Mouse (Mus musculus): ENCODE measurements around the gene 4930435E12Rik.
"Not testable (repeated sequence)": the region's sequence is repeated elsewhere in the genome, so short reads cannot be mapped to it uniquely, and the experiment has no call there.

4930435E12Rik gene

DNA sequence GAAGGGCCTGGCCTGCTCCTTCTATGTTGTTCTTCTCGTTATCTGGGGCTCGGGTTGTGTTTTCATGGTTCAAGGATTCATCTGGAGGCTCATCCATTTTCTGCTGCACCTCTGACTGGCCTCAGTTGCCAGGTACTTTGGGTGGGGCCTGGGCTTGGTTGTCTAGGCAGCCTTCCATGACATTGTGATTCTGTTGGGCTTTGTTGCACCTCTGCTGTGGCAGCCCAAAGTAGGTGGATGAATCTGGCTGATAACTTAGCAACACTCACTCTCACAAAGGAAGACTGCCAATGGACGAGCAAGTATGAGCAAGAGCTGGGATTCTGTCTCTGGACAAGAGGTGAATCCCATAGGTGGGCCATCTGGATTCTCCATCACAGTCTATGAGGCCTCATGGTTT, at the start of gene 4930435E12Rik:
Gene 4930435E12Rik (minus strand): TSS at position 101 of the 400 bp plus-strand sequence.
- no peak for DNase-seq (ENCODE audit: low read depth)

GRCm38 (mm10) chr16:38874481-38874880, 45.9 kb upstream of the 4930435E12Rik start:
- no peak for DNase-seq (ENCODE audit: low read depth)

DNA sequence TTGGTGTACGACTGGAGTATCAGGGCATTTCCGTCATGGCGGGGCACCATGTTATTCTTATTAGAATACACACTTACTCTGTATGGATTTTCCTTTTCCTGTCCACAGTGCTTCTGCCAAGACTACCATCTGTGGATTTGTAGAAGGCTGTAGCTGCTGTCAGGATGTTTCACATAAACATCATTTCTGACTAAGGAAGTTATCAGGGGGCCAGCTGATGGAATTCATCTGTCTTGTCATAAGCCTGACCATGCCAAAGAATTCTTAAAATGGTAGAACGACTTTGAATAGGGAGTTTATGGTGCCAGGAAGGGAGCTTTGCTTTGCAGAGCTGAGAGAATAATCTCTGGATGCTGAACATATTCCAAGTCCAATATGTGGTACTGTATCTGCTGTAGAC, 44.7 kb upstream of the 4930435E12Rik start:
- no peak for DNase-seq (ENCODE audit: low read depth)

GRCm38 (mm10) chr16:38864358-38864757, 35.8 kb upstream of the 4930435E12Rik start:
- DNase-seq (ENCODE audit: low read depth): no peak

DNA sequence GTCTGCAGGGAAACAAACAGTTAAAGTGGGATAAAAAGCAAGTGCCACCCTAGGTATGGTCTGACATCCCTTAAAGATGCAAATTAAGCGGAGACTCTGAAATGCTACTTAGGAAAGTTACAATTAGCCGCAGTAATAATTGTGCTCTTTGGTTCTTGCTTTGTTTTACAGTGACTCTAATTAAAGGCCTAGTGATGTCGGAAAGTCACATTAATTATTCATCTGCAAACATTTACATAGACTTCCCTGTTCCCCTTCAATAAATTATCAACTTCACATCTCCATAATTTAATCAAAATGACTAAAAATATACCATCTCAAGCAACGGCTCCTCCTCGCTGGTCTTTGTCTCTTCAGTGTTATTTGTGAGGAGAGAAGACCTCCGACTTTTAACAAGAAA, 32.0 kb upstream of the 4930435E12Rik start:
- DNase-seq (ENCODE audit: low read depth): no peak

DNA sequence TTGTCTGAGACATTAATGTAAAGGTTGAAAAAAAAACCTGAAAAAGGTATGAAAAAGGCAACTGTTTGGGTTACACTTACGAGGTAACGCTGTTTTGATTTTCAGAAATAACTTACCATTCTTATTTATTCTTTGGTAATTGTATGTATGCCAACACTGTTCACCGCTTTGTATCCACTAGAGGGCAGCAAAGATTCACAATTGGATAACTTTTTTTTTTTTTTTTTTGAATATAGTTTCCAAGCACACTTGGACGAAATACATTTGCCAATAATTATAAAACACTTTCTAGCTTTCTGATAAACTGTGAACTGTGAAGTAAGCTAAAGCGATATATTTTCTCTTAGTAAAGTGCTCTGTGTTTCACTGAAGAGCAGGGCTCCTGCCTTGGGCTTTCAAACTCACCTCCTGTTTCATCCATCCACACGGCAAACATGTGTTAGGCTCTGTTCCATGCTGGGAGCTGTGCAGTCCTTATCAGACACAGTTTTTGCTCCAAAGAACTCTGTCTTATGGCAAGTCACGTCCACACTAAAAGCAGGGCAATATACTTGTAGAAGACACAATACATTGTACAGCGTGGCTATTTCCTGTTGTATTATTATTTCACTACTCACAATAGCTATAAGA, 29.7 kb upstream of the 4930435E12Rik start:
- peak; percentile 48 for DNase-seq (ENCODE audit: low read depth)

DNA sequence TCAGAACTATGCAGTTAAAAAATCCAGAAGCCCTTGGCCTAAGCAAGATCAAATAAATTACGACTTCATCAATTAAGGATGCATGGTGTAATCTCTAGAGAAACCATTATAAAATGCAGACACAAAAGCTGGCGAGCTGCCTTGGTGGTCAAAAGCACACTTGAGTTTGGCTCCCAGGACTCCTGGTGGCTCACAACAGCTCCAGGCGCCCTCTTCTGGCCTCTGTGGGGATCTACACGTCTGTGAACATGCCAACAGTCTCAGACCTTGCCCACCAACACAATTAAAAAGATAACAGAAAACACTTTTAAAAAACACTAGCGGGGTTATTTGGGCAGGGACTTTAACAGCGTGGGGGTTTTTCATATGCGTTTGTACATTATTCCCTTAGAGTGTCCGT, 16.0 kb downstream of the 4930435E12Rik start:
- peak; percentile 64 for DNase-seq (ENCODE audit: low read depth)

DNA sequence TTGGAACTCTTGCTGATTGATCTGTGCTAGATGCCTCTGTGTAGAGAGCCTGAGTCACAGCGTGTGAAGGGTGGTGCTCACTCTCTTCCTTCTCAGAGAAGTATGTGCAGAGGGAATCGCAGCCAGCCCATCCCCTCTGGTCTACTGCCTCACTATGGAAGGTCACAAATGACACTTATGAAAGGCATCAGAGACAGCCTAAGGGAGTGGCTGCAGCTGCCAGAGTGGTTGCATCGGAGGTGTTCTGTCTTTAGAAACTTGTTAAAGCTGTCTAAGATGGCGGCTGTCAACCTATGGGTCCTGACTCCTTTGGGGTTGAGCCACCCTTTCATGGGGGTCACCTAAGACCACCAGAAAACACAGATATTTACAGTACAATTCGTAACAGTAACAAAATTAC, 18.4 kb downstream of the 4930435E12Rik start:
- DNase-seq (ENCODE audit: low read depth): no peak

DNA sequence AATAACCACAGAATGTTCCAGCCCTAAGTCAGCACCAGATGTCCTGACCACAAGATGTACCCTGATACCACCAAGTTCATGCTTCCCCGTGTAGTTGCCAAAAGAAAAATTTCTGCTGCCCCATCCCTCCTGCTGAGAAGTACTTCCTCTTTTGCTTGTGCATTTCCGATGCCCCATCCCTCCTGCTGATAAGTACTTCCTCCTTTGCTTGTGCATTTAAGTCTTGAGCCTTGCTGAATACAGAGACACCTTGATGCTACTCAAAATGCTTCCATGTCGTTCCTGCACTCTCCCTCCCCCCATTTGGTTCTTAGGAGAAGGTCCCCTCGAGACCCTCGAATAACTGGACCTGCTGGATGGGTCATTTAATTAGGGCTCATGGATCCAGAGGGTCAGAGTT, 20.8 kb downstream of the 4930435E12Rik start:
- not testable (repeated sequence) for DNase-seq (ENCODE audit: low read depth)

DNA sequence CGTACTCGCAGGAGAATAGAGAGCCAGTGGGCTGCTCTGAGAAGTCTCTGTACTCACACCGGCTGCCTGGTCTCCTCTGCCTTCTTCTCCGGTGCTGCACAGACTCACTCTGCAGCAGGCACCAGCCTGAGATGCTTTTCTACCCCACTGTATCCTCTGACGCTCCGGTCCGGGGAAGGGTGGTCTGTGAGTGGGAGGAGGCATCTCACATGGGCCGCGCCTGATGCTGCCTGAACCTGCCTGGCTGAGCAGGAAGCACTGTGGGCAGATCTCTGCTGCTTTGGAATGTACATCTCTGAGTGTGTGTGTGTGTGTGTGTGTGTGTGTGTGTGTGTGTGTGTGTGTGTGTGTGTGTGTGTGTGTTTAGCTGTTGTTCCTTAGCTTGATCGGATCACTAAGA, 28.5 kb downstream of the 4930435E12Rik start, which contains the start of gene Upk1b:
Gene Upk1b (minus strand): TSS at position 238 of the 400 bp plus-strand sequence.
- DNase-seq (ENCODE audit: low read depth): no peak

DNA sequence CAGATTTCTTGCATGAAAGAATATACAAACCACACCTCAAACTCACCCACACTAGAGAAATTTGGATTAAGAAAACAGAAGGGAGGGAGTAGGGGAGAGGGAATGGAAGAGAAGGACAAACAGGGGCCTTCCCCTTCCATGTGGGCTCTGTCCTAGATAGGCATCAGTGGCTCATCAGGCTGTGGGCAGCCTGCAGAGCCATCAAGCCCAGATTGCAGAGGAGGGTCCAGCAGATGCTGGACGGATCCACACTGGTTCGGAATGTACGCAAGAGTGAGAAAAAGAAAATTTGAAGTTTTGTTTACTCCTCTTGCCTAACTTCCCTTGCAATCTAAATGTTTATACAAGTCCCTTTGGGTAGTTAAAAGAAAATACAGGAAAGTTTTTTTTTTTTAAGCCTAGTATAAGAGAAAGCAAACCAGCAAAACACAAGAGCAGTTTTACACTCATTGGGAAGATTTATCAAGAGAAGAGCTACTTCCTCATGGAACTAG, 29.5 kb downstream of the 4930435E12Rik start:
- no peak for DNase-seq (ENCODE audit: low read depth)

DNA sequence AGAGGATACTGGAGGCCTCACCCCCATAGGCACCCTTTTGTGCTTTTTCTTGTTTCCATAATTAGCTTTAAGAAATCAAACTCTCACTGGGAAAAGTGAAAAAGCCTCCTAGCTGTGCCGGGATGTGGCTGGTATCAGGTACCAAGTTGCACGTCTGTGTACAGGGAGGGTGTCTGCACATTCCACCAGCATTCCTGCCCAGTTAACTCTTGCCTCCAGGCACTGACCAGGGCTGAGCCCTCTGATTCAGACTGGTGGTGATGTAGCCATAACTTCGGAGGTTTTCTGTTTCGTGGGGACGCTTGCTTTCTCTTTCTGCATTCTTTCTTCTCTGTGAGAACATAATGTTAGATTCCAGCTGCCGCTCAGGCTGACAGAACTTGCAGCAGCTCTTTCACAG, 35.4 kb downstream of the 4930435E12Rik start:
- DNase-seq (ENCODE audit: low read depth): no peak

- no peak for DNase-seq (ENCODE audit: low read depth)
These were observed 38.6 kb downstream of the 4930435E12Rik start for GRCm38 (mm10) chr16:38789966-38790365.

DNA sequence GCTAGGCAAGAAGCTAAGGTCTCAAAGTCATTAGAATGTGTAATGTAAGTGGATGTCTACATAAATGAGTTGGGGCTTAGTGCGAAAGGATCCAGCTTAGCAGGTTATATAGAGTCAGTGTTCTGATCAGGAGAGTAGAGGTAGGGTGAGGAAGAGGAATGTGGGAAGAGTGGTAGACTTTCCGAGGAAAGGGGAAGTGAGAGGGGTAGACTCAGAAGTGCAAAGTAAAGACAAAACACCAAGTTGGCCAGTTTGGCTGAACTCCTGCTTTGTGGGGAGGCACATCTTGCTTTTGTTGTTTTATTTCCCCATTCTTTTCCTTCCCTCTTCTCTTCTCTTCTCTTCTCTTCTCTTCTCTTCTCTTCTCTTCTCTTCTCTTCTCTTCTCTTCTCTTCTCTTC, 39.5 kb downstream of the 4930435E12Rik start:
- DNase-seq (ENCODE audit: low read depth): no peak

DNA sequence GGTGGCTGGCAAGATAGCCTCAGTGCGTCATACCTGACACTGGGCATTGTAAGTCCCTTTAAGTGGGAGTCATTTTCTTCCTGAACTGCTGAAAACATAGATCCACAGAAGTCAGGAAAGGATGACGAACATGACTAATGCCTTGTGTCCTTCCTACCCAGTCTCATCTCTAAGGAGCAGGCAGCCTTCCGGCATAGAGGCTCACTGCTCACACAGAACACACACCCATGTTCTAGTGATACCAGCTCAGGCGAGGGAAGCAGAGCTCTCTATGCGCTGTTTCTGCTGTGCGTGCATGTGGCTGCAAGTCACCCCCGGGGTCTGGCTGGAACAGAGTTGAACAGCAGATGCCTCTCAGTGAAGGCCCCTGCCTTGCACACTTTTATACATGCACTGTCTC, 43.2 kb downstream of the 4930435E12Rik start:
- no peak for DNase-seq (ENCODE audit: low read depth)

GRCm38 (mm10) chr16:38782524-38783067, 46.0 kb downstream of the 4930435E12Rik start:
- DNase-seq (ENCODE audit: low read depth): no peak

DNA sequence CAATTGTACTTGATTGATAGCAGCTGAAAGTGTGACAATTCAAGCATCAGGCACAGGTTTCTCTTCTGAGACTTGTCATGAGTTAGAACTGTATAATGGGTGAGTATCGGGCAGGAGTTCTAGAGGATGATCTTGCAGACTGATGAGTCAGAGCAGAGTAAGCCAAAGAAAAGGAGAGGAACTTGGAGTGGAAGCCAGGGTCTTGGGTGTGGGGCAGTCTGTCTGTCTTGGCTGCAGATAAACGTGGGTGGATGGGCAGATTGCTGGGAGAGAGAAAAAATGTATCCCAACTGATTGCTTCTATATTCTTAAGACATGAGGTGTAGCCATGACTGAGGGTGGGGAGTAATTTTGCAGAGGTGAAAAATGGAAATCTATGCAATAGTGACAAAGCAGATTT, 46.6 kb downstream of the 4930435E12Rik start:
- DNase-seq (ENCODE audit: low read depth): no peak

DNA sequence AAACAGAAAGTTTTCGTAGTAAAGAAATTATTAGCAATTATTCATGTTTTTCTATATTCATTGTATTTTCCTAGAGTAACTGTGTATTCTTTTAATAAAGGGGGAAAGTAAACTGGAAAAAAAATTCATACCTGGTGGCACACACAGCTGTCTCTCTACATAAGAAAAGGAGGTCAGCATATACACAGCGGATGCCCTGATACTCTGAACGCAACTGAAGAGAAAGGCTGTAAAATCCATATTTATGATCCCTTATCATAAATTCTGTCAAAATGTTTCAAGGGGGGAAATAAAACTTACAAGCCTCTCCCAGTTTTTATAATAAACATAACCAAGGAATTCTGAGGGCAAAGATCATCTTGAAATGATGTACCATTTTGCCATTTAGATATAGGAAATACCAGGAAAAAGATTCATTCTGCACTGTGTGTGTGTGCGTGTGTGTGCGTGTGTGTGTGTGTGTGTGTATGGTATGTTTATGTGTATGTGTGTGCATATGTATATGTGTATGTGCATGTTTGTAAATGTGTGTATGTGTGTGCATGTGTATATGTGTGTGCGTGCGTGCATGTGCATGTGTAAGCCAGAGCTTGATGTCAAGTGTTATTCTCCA, 47.5 kb downstream of the 4930435E12Rik start:
- no peak for DNase-seq (ENCODE audit: low read depth)

DNA sequence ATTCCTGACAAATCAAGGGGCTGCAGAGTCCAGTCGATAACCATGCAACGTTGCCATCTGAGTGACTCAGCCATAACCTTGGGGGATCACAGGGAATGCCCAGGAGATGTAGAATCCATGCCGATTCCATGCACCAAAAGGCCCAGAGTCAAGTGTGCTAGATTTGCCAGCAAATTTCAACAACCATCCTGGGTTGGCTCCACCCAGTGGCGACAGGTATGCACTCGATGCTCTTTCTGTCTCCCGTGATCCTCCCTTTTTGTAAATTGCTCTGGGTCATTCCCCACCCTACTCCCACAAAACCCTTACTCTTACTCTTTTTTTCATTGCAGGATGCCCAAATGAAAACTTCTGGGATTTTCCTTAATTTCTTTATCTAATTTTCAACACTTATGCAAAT, 52.2 kb downstream of the 4930435E12Rik start:
- no peak for DNase-seq (ENCODE audit: low read depth)

- DNase-seq (ENCODE audit: low read depth): no peak
These were observed 53.4 kb downstream of the 4930435E12Rik start for GRCm38 (mm10) chr16:38774964-38775746.

DNA sequence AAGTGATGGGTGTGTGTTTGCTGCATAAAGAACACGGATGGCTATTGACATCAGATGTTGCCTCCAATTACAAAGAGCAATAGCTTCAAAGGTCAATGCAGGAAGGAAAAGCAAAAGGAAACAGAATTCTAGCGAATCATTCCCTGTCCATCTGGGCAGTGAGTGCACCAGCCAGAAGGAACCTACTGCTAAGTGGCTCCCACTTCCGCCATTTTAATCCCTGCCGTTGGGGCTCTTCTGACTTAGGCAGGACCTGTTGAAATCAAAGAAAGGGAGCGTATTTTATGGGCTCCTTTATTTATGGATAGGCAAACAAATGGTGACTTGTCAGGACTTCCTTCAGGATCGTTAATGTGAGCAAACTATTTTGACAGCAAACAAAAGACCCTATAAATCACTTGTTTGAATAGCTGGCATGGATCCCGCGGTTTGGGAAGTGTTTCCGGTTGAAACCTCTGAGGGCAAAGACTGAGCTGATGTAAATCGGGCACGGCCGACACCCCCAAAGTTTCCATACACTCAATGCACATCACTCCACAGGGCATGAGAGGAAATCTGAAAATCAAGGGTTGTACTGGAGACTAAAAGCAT, 55.5 kb downstream of the 4930435E12Rik start:
- no peak for DNase-seq (ENCODE audit: low read depth)

DNA sequence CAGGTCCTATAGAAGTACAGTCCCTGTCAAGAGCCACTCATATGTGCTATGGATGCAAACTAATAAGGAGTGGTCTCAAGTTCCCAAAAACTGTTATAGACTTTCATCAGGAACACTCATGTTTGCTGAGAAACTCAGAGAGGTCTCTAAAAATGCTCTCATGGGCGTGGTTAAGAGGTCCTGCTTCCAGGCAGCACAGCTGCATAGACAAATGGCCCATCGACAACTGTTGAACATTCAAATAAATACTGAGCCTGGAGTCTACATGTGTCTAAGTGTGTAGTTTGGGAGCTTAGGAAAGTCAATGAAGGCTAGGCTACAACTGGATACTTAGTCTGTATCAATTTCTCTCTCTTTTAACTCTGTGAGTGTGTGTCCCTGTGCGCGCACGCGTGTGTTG, 57.4 kb downstream of the 4930435E12Rik start:
- no peak for DNase-seq (ENCODE audit: low read depth)

All from naive thymus-derived CD4-positive, alpha-beta T cell, adult 2 months (primary cell).